Comparison of ENCODE assay signal across 9 mouse cellular contexts in genomic region chr2:172938761-172939638, GRCm38 (mm10). TPM values are rescaled to one million over a fixed set of nuclear protein-coding genes. Genes with fewer than 3 reads are reported as not detected.
DNase-seq lines count a peak whose midpoint lies in the region; ATAC-seq lines count a peak whose summit lies in the region.
"Had no signal": no experiment of that assay in that cellular context is flagged by ENCODE, and none has a peak within 500 bp of the region (broad histone marks: within the 10 kb centered on the region; RNA-seq: fewer than 3 reads in every experiment).

No protein-coding gene starts in this region.

- peaks cover 51% of the 10 kb centered on the region for H3K4me1 ChIP-seq in heart, embryonic 12.5 days (replicated peaks)
- H3K4me1 ChIP-seq in hindbrain, embryonic 12.5 days = peaks cover 71% of the 10 kb centered on the region
- H3K4me1 ChIP-seq in limb, embryonic 13.5 days = peaks cover 63% of the 10 kb centered on the region

- H3K4me2 ChIP-seq in heart, embryonic 12.5 days = peak overlapping the region; percentile 74
- peak overlapping the region; percentile 83 for H3K4me2 ChIP-seq in hindbrain, embryonic 12.5 days (replicated peaks)
- H3K4me2 ChIP-seq in limb, embryonic 13.5 days (replicated peaks) = peak overlapping the region; percentile 97

- WGBS in heart, embryonic 12.5 days = under 1% methylated on average over 57 of the region's 57 CpGs
- WGBS in hindbrain, embryonic 12.5 days = under 1% methylated on average over 57 of the region's 57 CpGs
- WGBS in limb, embryonic 13.5 days = under 1% methylated on average over 57 of the region's 57 CpGs

- ATAC-seq in heart, embryonic 12.5 days (ENCODE audit: insufficient number of reproducible peaks, low FRiP score) = no peak
- ATAC-seq in common myeloid progenitor, adult 5-6 weeks (replicated peaks; ENCODE audit: low read depth, poor library complexity, severe bottlenecking) = 0 out of 2 replicates have a peak, but pooled peaks have one; percentile 14
- no peak for ATAC-seq in hindbrain, embryonic 12.5 days (ENCODE audit: low FRiP score)
- no peak for ATAC-seq in limb, embryonic 13.5 days (ENCODE audit: low FRiP score, low read depth)
- no peak for ATAC-seq in cerebellum, adult (ENCODE audit: insufficient number of reproducible peaks, low FRiP score, low TSS enrichment)

- intact Hi-C loops in gastrocnemius, postnatal 14 days (cut with DNase I; ENCODE audit: low total_unique reads) = no loop called here

- H3K9me3 ChIP-seq in heart, embryonic 12.5 days (replicated peaks) = no peaks in the 10 kb centered on the region
- H3K9me3 ChIP-seq in hindbrain, embryonic 12.5 days (replicated peaks) = no peaks in the 10 kb centered on the region
- no peaks in the 10 kb centered on the region for H3K9me3 ChIP-seq in limb, embryonic 13.5 days

- peaks cover 53% of the 10 kb centered on the region for H3K27me3 ChIP-seq in heart, embryonic 12.5 days (replicated peaks)
- peaks cover 98% of the 10 kb centered on the region for H3K27me3 ChIP-seq in hindbrain, embryonic 12.5 days
- H3K27me3 ChIP-seq in limb, embryonic 13.5 days = peaks cover 14% of the 10 kb centered on the region

- H3K9ac ChIP-seq in heart, embryonic 12.5 days = peak overlapping the region; percentile 86
- H3K9ac ChIP-seq in hindbrain, embryonic 12.5 days = peak overlapping the region; percentile 57
- peak overlapping the region; percentile 83 for H3K9ac ChIP-seq in limb, embryonic 13.5 days

- peak overlapping the region; percentile 91 for H3K27ac ChIP-seq in heart, embryonic 12.5 days (ENCODE audit: poor library complexity, severe bottlenecking)
- peak overlapping the region; percentile 56; the same call in 1 of the 2 replicates for H3K27ac ChIP-seq in hindbrain, embryonic 12.5 days
- H3K27ac ChIP-seq in limb, embryonic 13.5 days = peak overlapping the region; percentile 73; the same call in 1 of the 2 replicates

- DNase-seq in heart, adult 11 months = no peak
- DNase-seq in retina, postnatal 1 day = peak; percentile 59
- DNase-seq in gastrocnemius, postnatal 14 days = no peak

- peak overlapping the region; percentile 61 for H3K4me3 ChIP-seq in heart, embryonic 12.5 days
- H3K4me3 ChIP-seq in hindbrain, embryonic 12.5 days = peak overlapping the region; percentile 38
- H3K4me3 ChIP-seq in limb, embryonic 13.5 days = peak overlapping the region; percentile 75

- no peaks in the 10 kb centered on the region for H3K36me3 ChIP-seq in heart, embryonic 12.5 days
- no peaks in the 10 kb centered on the region for H3K36me3 ChIP-seq in hindbrain, embryonic 12.5 days
- H3K36me3 ChIP-seq in limb, embryonic 13.5 days = no peaks in the 10 kb centered on the region

RNA-seq across cellular contexts. Expression of gene Bmp7, which starts 1.1 kb away (rescaled TPM):
- polyA plus RNA-seq in heart, embryonic 12.5 days (2016; fragmentation: Nextera tagmentation; extraction: Ambion mirVana) = 67.2 and 70.8 TPM in 2 replicates
- 0.10 TPM in 1 of 2 replicates, not detected in the other for total RNA-seq in common myeloid progenitor, adult 5-6 weeks (2017)
- polyA plus RNA-seq in hindbrain, embryonic 12.5 days (2016; fragmentation: Nextera tagmentation; extraction: Ambion mirVana) = 18.3 and 19.0 TPM in 2 replicates
- polyA plus RNA-seq in limb, embryonic 13.5 days (2015; fragmentation: Nextera tagmentation; extraction: Ambion mirVana) = 32.5 and 33.7 TPM in 2 replicates
- 1 to 10 TPM in 1 of 2 experiments, under 1 TPM in 1; 0.86 to 1.8 TPM for total RNA-seq in gastrocnemius, postnatal 14 days (2021)
- total RNA-seq: MEL had no signal

RNA-seq across cellular contexts. Expression of gene Spo11, which starts 38.5 kb away (rescaled TPM):
- polyA plus RNA-seq in heart, embryonic 12.5 days (2016; fragmentation: Nextera tagmentation; extraction: Ambion mirVana) = 0.26 and 0.30 TPM in 2 replicates
- 0.05 TPM in 1 of 2 replicates, not detected in the other for total RNA-seq in common myeloid progenitor, adult 5-6 weeks (2017)
- polyA plus RNA-seq in hindbrain, embryonic 12.5 days (2016; fragmentation: Nextera tagmentation; extraction: Ambion mirVana) = 0.50 and 0.93 TPM in 2 replicates
- polyA plus RNA-seq in limb, embryonic 13.5 days (2015; fragmentation: Nextera tagmentation; extraction: Ambion mirVana) = 1.4 and 1.5 TPM in 2 replicates
- total RNA-seq in gastrocnemius, postnatal 14 days (2021) = under 1 TPM in 1 of 2 experiments, not detected in 1; 0.11 TPM
- total RNA-seq: MEL had no signal
